Mouse (Mus musculus): ENCODE results near the gene Capza1.

GRCm38 (mm10) chr3:104791017-104791416 is 73.3 kb downstream of the Capza1 start:
- TF ChIP-seq POLR2A (IDR thresholded peaks at IDR 0.05; ENCODE audit: control insufficient read depth, extremely low read depth, insufficient read depth, low read length, poor library complexity) = no peak
- no peak for TF ChIP-seq CTCF (IDR thresholded peaks at IDR 0.05; ENCODE audit: borderline replicate concordance, control insufficient read depth, extremely low read depth, insufficient read depth, low read length, poor library complexity)
